Mouse (Mus musculus): ENCODE results near the gene Gm17662. TPM values are rescaled to one million over a fixed set of nuclear protein-coding genes. Genes with fewer than 3 reads are reported as not detected.

Gm17662 gene
- total RNA-seq (2014; rRNA removed; ENCODE audit: low replicate concordance) (not detected in 2 replicates), polyA plus RNA-seq (2015; fragmentation: Nextera tagmentation; extraction: Ambion mirVana) (not detected in 2 replicates)

DNA sequence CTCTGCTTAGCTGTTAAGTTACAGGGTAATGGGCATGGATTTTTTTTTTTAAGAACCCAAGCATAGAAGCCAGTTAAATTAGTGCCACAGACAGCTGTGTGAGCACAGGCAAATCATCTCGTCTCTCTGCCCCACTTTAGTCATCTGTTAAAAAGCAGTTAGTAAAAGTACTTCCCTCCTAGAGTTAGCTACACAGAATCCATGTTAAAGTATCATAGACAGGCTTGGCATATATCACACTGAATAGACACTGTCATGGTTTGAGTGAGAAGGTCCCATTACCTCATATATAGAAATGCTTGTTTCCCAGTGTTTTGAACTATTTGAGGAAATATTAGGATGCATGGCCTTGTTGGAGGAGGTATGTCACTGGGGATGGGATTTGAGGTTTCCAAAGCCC lies at the start of gene Gm17662:
Gm17662 (plus strand) TSS at position 301 of the 400 bp plus-strand sequence.
- no peak within 1 kb of the TSS for H3K4me3 ChIP-seq (ENCODE audit: low read depth, low read length)
- no peaks in the 10 kb centered on the region for H3K36me3 ChIP-seq (replicated peaks; ENCODE audit: control insufficient read depth, insufficient read depth, low read length)
- no peak within 1 kb of the TSS for H3K9ac ChIP-seq (replicated peaks; ENCODE audit: low read depth, low read length)
- H3K27ac ChIP-seq (ENCODE audit: low read depth), result no peak within 1 kb of the TSS
- H3K4me2 ChIP-seq (ENCODE audit: low read depth, low read length), result no peak within 1 kb of the TSS
- ATAC-seq (ENCODE audit: insufficient read depth, low read depth) (no peak), DNase-seq (ENCODE audit: low spot score) (no peak)
- 75% methylated on average over 1 of the region's 1 CpGs for WGBS
- no peak for TF ChIP-seq EP300 (IDR thresholded peaks at IDR 0.05; ENCODE audit: low read depth)
- TF ChIP-seq CTCF (IDR thresholded peaks at IDR 0.05; ENCODE audit: low read depth), result no peak
- no peaks in the 10 kb centered on the region for H3K9me3 ChIP-seq (replicated peaks; ENCODE audit: control insufficient read depth, low read length)
- no peaks in the 10 kb centered on the region for H3K27me3 ChIP-seq (ENCODE audit: control insufficient read depth, insufficient read depth, low read length)
- no peaks in the 10 kb centered on the region for H3K4me1 ChIP-seq (ENCODE audit: control insufficient read depth, insufficient read depth)

DNA sequence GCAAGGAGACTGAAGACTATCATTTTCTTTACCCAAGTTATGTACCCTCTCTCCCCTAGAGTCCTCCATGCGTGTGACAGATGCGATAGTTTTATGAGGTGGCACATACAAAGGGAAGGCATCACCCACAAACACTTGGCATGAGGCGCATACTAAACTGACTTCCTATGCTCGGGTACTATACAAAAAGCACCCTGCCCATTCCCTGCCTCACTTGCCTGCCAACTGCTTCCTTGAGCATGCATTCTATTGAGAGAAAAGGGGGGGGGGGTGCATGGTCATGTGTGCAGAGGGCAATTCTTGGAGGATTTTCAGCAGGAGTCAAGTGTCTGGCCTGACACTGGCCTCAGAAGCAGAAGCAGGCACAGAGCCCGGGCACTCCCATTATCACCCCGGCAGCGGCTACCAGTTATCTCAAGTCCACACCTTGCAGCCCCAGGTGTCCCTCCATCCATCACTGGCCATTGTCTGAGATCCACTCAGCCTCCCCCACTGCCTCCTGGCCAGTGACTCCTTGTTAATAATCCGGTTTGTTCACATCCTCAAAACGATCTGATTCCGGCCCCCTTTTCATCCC lies 46.3 kb upstream of the Gm17662 start:
- H3K9me3 ChIP-seq (replicated peaks; ENCODE audit: control insufficient read depth, low read length), result no peaks in the 10 kb centered on the region
- ATAC-seq (ENCODE audit: insufficient read depth, low read depth), result no peak
- no peaks in the 10 kb centered on the region for H3K27me3 ChIP-seq (ENCODE audit: control insufficient read depth, insufficient read depth, low read length)
- H3K4me3 ChIP-seq (ENCODE audit: low read depth, low read length), result no peak overlapping the region
- no peaks in the 10 kb centered on the region for H3K36me3 ChIP-seq (replicated peaks; ENCODE audit: control insufficient read depth, insufficient read depth, low read length)
- TF ChIP-seq EP300 (IDR thresholded peaks at IDR 0.05; ENCODE audit: low read depth), result no peak
- no peak for TF ChIP-seq CTCF (IDR thresholded peaks at IDR 0.05; ENCODE audit: low read depth)
- WGBS, result 56% methylated on average over 10 of the region's 10 CpGs
- no peak for DNase-seq (ENCODE audit: low spot score)
- no peak overlapping the region for H3K27ac ChIP-seq (ENCODE audit: low read depth)
- H3K4me1 ChIP-seq (ENCODE audit: control insufficient read depth, insufficient read depth), result no peaks in the 10 kb centered on the region
- H3K4me2 ChIP-seq (ENCODE audit: low read depth, low read length), result no peak overlapping the region
- H3K9ac ChIP-seq (replicated peaks; ENCODE audit: low read depth, low read length), result no peak overlapping the region

DNA sequence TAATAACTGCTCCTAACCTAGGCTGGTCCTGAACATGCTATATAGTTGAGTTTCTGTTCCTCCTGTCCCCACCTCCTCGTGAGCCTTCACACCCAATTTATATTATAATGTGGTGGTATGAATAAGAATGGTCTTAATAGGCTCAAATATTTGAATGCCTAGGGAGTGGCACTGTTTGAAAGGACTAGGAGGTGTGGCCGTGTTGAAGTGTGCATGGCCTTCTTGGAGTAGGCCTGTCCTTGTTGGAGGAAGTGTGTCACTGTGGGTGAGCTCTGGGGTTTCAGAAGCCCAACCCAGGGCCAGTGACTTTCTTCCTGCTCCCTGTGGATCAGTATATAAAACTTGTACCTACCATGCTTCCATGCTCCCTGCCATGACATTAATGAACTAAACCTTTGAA lies 43.5 kb upstream of the Gm17662 start:
- DNase-seq (ENCODE audit: low spot score) (no peak), ATAC-seq (ENCODE audit: insufficient read depth, low read depth) (no peak)
- H3K4me1 ChIP-seq (ENCODE audit: control insufficient read depth, insufficient read depth), result no peaks in the 10 kb centered on the region

DNA sequence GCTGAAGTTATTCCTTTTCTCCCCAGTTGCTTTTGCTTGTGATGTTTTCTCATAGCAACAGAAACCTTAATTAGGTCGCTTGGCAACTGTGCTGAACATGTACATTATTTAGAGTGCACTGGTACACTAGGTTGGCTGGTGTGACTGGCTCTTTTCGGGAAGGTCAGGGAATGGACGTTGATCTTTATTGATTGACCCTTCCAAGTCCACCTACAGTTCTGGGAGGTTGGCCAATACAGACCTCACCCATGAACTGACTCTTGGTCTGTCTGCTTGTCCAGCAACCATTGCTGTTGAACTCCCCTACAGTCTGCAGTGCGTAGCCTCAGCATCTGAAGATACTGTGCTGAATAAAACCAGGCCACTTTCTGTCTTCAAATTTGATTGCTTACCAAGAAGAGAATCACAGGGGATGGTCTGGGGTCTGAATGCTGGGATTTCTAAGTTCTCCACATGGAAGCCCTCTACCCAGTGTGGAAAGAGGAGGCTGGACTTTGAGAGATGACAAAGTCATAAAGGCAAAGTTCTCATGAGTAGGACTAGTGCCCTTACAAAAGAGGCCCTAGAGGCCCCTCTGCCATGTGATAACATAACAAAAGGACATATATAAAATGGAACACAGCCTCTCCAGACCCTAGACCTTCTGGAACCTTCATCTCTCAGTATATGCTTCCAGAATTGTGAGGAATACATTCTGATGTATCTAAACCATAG lies 40.5 kb upstream of the Gm17662 start:
- WGBS, result 83% methylated on average over 4 of the region's 4 CpGs
- Histone ChIP-seq H3K4me3 (ENCODE audit: low read depth, low read length) (no peak overlapping the region), H3K9me3 (replicated peaks; ENCODE audit: control insufficient read depth, low read length) (no peaks in the 10 kb centered on the region), H3K4me2 (ENCODE audit: low read depth, low read length) (no peak overlapping the region), H3K27ac (ENCODE audit: low read depth) (no peak overlapping the region), H3K9ac (replicated peaks; ENCODE audit: low read depth, low read length) (no peak overlapping the region), H3K36me3 (replicated peaks; ENCODE audit: control insufficient read depth, insufficient read depth, low read length) (no peaks in the 10 kb centered on the region), H3K27me3 (ENCODE audit: control insufficient read depth, insufficient read depth, low read length) (no peaks in the 10 kb centered on the region), H3K4me1 (ENCODE audit: control insufficient read depth, insufficient read depth) (no peaks in the 10 kb centered on the region)
- TF ChIP-seq EP300 (IDR thresholded peaks at IDR 0.05; ENCODE audit: low read depth), result no peak
- no peak for TF ChIP-seq CTCF (IDR thresholded peaks at IDR 0.05; ENCODE audit: low read depth)
- ATAC-seq (ENCODE audit: insufficient read depth, low read depth), result no peak
- no peak for DNase-seq (ENCODE audit: low spot score)

More for the DNA sequence above, 43.5 kb upstream of the Gm17662 start:
- 83% methylated on average over 2 of the region's 2 CpGs for WGBS
- no peak overlapping the region for H3K9ac ChIP-seq (replicated peaks; ENCODE audit: low read depth, low read length)
- H3K4me3 ChIP-seq (ENCODE audit: low read depth, low read length), result no peak overlapping the region
- no peaks in the 10 kb centered on the region for H3K36me3 ChIP-seq (replicated peaks; ENCODE audit: control insufficient read depth, insufficient read depth, low read length)
- TF ChIP-seq CTCF (IDR thresholded peaks at IDR 0.05; ENCODE audit: low read depth), result no peak
- no peak for TF ChIP-seq EP300 (IDR thresholded peaks at IDR 0.05; ENCODE audit: low read depth)
- H3K4me2 ChIP-seq (ENCODE audit: low read depth, low read length), result no peak overlapping the region
- no peaks in the 10 kb centered on the region for H3K27me3 ChIP-seq (ENCODE audit: control insufficient read depth, insufficient read depth, low read length)
- no peak overlapping the region for H3K27ac ChIP-seq (ENCODE audit: low read depth)
- no peaks in the 10 kb centered on the region for H3K9me3 ChIP-seq (replicated peaks; ENCODE audit: control insufficient read depth, low read length)

DNA sequence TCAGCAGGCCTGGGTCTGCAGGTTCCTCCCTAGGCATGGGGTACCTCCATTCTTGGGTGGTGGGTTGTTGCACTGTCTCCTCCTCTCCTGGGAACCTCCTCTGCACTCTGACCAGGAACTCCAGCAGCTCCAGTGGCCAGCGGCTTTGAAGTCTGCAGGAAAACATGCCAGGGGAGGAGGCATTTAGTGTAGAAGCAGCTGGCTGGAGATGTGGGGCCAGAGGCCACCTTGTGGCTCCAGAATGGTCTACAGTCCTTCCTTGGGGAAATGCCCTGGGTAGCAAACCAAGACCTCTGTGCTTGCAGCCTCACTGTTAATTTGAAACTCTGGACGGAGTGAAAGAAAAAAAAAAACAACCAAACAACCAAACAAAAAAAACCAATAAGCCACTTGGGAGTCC lies 39.6 kb upstream of the Gm17662 start:
- TF ChIP-seq EP300 (IDR thresholded peaks at IDR 0.05; ENCODE audit: low read depth), result no peak
- TF ChIP-seq CTCF (IDR thresholded peaks at IDR 0.05; ENCODE audit: low read depth), result 0 out of 2 replicates have a peak, but pooled peaks have one; percentile 7
- 40% methylated on average over 2 of the region's 2 CpGs for WGBS
- DNase-seq (ENCODE audit: low spot score), result no peak
- no peaks in the 10 kb centered on the region for H3K9me3 ChIP-seq (replicated peaks; ENCODE audit: control insufficient read depth, low read length)
- no peak overlapping the region for H3K9ac ChIP-seq (replicated peaks; ENCODE audit: low read depth, low read length)
- no peak overlapping the region for H3K27ac ChIP-seq (ENCODE audit: low read depth)
- no peak overlapping the region for H3K4me2 ChIP-seq (ENCODE audit: low read depth, low read length)
- no peak for ATAC-seq (ENCODE audit: insufficient read depth, low read depth)
- H3K27me3 ChIP-seq (ENCODE audit: control insufficient read depth, insufficient read depth, low read length), result no peaks in the 10 kb centered on the region
- no peak overlapping the region for H3K4me3 ChIP-seq (ENCODE audit: low read depth, low read length)
- no peaks in the 10 kb centered on the region for H3K4me1 ChIP-seq (ENCODE audit: control insufficient read depth, insufficient read depth)
- no peaks in the 10 kb centered on the region for H3K36me3 ChIP-seq (replicated peaks; ENCODE audit: control insufficient read depth, insufficient read depth, low read length)
